Mouse (Mus musculus) ES-E14 (cell line): ENCODE measurements around the gene Akap1.

Source experiments
- CHD2 ChIP-seq: IDR thresholded peaks from 2 replicates; pipeline ENCODE4 v1.6.1; 2014; ENCODE audit warnings: mild to moderate bottlenecking, low read depth, low read length, inconsistent platforms
- HCFC1 ChIP-seq: IDR thresholded peaks from 2 replicates; pipeline ENCODE4 v1.6.1; 2012; ENCODE audit warnings: low read length, inconsistent platforms, borderline replicate concordance; ENCODE audit not compliant: insufficient read depth
- MAFK ChIP-seq: IDR thresholded peaks from 2 replicates; pipeline ENCODE4 v1.6.1; 2014; ENCODE audit warnings: mild to moderate bottlenecking, low read depth, low read length, inconsistent platforms; ENCODE audit not compliant: insufficient read depth
- ZC3H11A ChIP-seq: IDR thresholded peaks from 2 replicates; pipeline ENCODE4 v1.6.1; 2012; ENCODE audit warnings: low read depth, mild to moderate bottlenecking, inconsistent platforms, low read length, borderline replicate concordance
- ZNF384 ChIP-seq: IDR thresholded peaks from 2 replicates; pipeline ENCODE4 v1.6.1; 2012; ENCODE audit warnings: low read depth, low read length, inconsistent platforms

- TF ChIP-seq MAFK, result no peak
- TF ChIP-seq CHD2, result no peak
- no peak for TF ChIP-seq ZC3H11A
- TF ChIP-seq HCFC1, result no peak
- no peak for TF ChIP-seq ZNF384
These were observed 68.2 kb downstream of the Akap1 start for GRCm38 (mm10) chr11:88796207-88796606.
